14 mouse cellular contexts compared by ENCODE assay signal in genomic region chr2:32731911-32732310, GRCm38 (mm10). TPM values are rescaled to one million over a fixed set of nuclear protein-coding genes. Genes with fewer than 3 reads are reported as not detected.
DNase-seq lines count a peak whose midpoint lies in the region; ATAC-seq and TF ChIP-seq lines count a peak whose summit lies in the region.
"Had no signal": no experiment of that assay in that cellular context is flagged by ENCODE, and none has a peak within 500 bp of the region (broad histone marks: within the 10 kb centered on the region; RNA-seq: fewer than 3 reads in every experiment).

No protein-coding gene starts in this region.

- H3K36me3 ChIP-seq in heart, adult 2 months (ENCODE audit: control insufficient read depth, insufficient read depth, low read length), result peaks cover 2% of the 10 kb centered on the region
- H3K36me3 ChIP-seq in lung, embryonic 15.5 days, result no peaks in the 10 kb centered on the region

- DNase-seq in heart, adult 2 months, result no peak
- no peak for DNase-seq in heart, adult 18-20 months
- no peak for DNase-seq in lung, postnatal 36 days
- DNase-seq in heart, postnatal 4 days, result peak; percentile 53
- peak; percentile 48 for DNase-seq in lung, postnatal 10 days
- no peak for DNase-seq in T-cell, adult 2 months (ENCODE audit: low spot score)
- no peak for DNase-seq in ovary, postnatal 10 days (ENCODE audit: low spot score)
- DNase-seq: adrenal gland, postnatal 36 days; B cell, adult 2 months; cerebellum, adult 9-10 months had no signal

- H3K9me3 ChIP-seq in lung, embryonic 15.5 days, result no peaks in the 10 kb centered on the region

- ATAC-seq in lung, embryonic 15.5 days (ENCODE audit: borderline replicate concordance, extremely low read depth, low FRiP score, low TSS enrichment), result no peak

- no peak for TF ChIP-seq EP300 in heart, adult 2 months (IDR thresholded peaks at IDR 0.05; ENCODE audit: insufficient read depth, low read depth, low read length)

- TF ChIP-seq POLR2A in heart, adult 2 months (IDR thresholded peaks at IDR 0.05; ENCODE audit: insufficient read depth, low read depth, low read length), result no peak

- 34% methylated on average over 4 of the region's 4 CpGs for WGBS in heart, adult 2 months
- WGBS in lung, embryonic 15.5 days, result 59% methylated on average over 4 of the region's 4 CpGs

- peak overlapping the region; percentile 87 for H3K27ac ChIP-seq in heart, adult 2 months
- H3K27ac ChIP-seq in lung, embryonic 15.5 days, result peak overlapping the region; percentile 54

- H3K4me1 ChIP-seq in heart, adult 2 months (ENCODE audit: control insufficient read depth, insufficient read depth, low read length), result peaks cover 23% of the 10 kb centered on the region
- peaks cover 42% of the 10 kb centered on the region for H3K4me1 ChIP-seq in lung, embryonic 15.5 days

- H3K4me2 ChIP-seq in lung, embryonic 15.5 days, result peak overlapping the region; percentile 7; the same call in 1 of the 2 replicates

- H3K4me3 ChIP-seq in heart, adult 2 months, result no peak overlapping the region; the same call in 1 of the 2 replicates
- H3K4me3 ChIP-seq in lung, embryonic 15.5 days, result no peak overlapping the region
- H3K4me3 ChIP-seq: erythroblast, embryonic 14.5 days had no signal

- peak overlapping the region; percentile 13 for H3K9ac ChIP-seq in heart, adult 2 months (ENCODE audit: low read depth, low read length)
- H3K9ac ChIP-seq in lung, embryonic 15.5 days, result no peak overlapping the region

- intact Hi-C loops in heart, adult 2 months (cut with DNase I), result loop anchor here (5.0 kb wide), 1 partner anchor 80 kb away; no protein-coding TSS in a partner anchor

- H3K27me3 ChIP-seq in heart, adult 2 months (ENCODE audit: control insufficient read depth, insufficient read depth, low read length), result no peaks in the 10 kb centered on the region
- no peaks in the 10 kb centered on the region for H3K27me3 ChIP-seq in lung, embryonic 15.5 days

- no peaks in the 10 kb centered on the region for H3K79me2 ChIP-seq in heart, adult 2 months (replicated peaks; ENCODE audit: control insufficient read depth, insufficient read depth, low read length)

- TF ChIP-seq CTCF in heart, adult 2 months (IDR thresholded peaks at IDR 0.05), result no peak

RNA-seq across cellular contexts. Expression of gene 6330409D20Rik, which starts 8.9 kb away (rescaled TPM):
- not detected for total RNA-seq in heart, adult 2 months (2021)
- not detected in 2 replicates for polyA plus RNA-seq in heart, adult 2 months (2012; rRNA removed)
- not detected for total RNA-seq in heart, adult 18-20 months (2021)
- polyA plus RNA-seq in lung, embryonic 15.5 days (2015; fragmentation: Nextera tagmentation; extraction: Ambion mirVana), result 0.24 and 0.25 TPM in 2 replicates
- total RNA-seq in heart, postnatal 4 days (2021), result not detected
- total RNA-seq: adrenal gland, postnatal 36 days; granulocyte monocyte progenitor cell, adult 5-6 weeks; megakaryocyte-erythroid progenitor cell, adult 5-6 weeks had no signal
- polyA plus RNA-seq: erythroblast, embryonic 14.5 days had no signal

RNA-seq across cellular contexts. Expression of gene Sh2d3c, which starts 11.1 kb away (rescaled TPM):
- total RNA-seq in heart, adult 2 months (2021), result 10 to 100 TPM; 27.1 to 28.9 TPM
- 38.7 and 52.8 TPM in 2 replicates for polyA plus RNA-seq in heart, adult 2 months (2012; rRNA removed)
- 10 to 100 TPM; 23.1 to 30.8 TPM for total RNA-seq in heart, adult 18-20 months (2021)
- 40.5 and 41.4 TPM in 2 replicates for polyA plus RNA-seq in lung, embryonic 15.5 days (2015; fragmentation: Nextera tagmentation; extraction: Ambion mirVana)
- 10 to 100 TPM; 38.2 to 41.4 TPM for total RNA-seq in heart, postnatal 4 days (2021)

RNA-seq across cellular contexts. Expression of gene Cdk9, which starts 19.0 kb away (rescaled TPM):
- 10 to 100 TPM; 21.0 to 25.3 TPM for total RNA-seq in heart, adult 2 months (2021)
- polyA plus RNA-seq in heart, adult 2 months (2012; rRNA removed), result 42.3 and 49.3 TPM in 2 replicates
- total RNA-seq in heart, adult 18-20 months (2021), result 10 to 100 TPM; 22.4 to 24.1 TPM
- 89.6 and 98.7 TPM in 2 replicates for polyA plus RNA-seq in lung, embryonic 15.5 days (2015; fragmentation: Nextera tagmentation; extraction: Ambion mirVana)
- total RNA-seq in heart, postnatal 4 days (2021), result 10 to 100 TPM; 38.2 to 46.0 TPM

RNA-seq across cellular contexts. Expression of gene Tor2a, which starts 25.1 kb away (rescaled TPM):
- 1 to 10 TPM; 8.2 to 9.4 TPM for total RNA-seq in heart, adult 2 months (2021)
- 19.4 and 22.2 TPM in 2 replicates for polyA plus RNA-seq in heart, adult 2 months (2012; rRNA removed)
- total RNA-seq in heart, adult 18-20 months (2021), result 1 to 10 TPM; 6.7 to 9.4 TPM
- 63.9 and 65.6 TPM in 2 replicates for polyA plus RNA-seq in lung, embryonic 15.5 days (2015; fragmentation: Nextera tagmentation; extraction: Ambion mirVana)
- total RNA-seq in heart, postnatal 4 days (2021), result 10 to 100 TPM; 16.7 to 18.6 TPM

RNA-seq across cellular contexts. Expression of gene Fpgs, which starts 28.0 kb away (rescaled TPM):
- 1 to 10 TPM; 4.6 to 5.7 TPM for total RNA-seq in heart, adult 2 months (2021)
- 17.8 and 18.0 TPM in 2 replicates for polyA plus RNA-seq in heart, adult 2 months (2012; rRNA removed)
- total RNA-seq in heart, adult 18-20 months (2021), result 1 to 10 TPM; 4.4 to 5.0 TPM
- polyA plus RNA-seq in lung, embryonic 15.5 days (2015; fragmentation: Nextera tagmentation; extraction: Ambion mirVana), result 27.9 and 28.6 TPM in 2 replicates
- 10 to 100 TPM; 10.5 to 12.5 TPM for total RNA-seq in heart, postnatal 4 days (2021)

Comparison
In these comparisons a context has a peak if more than half of its experiments do, and no peak if none do; other contexts are left out.
1. DNase-seq: peak in heart, postnatal 4 days (single experiment) and lung, postnatal 10 days (single experiment); none in heart, adult 2 months (0 of 2), heart, adult 18-20 months (0 of 2), lung, postnatal 36 days (single experiment), T-cell, adult 2 months (single experiment) and ovary, postnatal 10 days (single experiment).